Mouse (Mus musculus) CH12.LX (cell line): ENCODE data around the gene Icmt.

Experiments used
- BHLHE40 ChIP-seq: IDR thresholded peaks from 2 replicates; pipeline ENCODE4 v1.6.1; 2011; ENCODE audit warnings: mild to moderate bottlenecking, low read depth, low read length, improper control_type of control experiment
- CTCF ChIP-seq, 2 experiments: IDR thresholded peaks in 1 of 2; conservative IDR thresholded peaks in 1 of 2; 2 replicates each; pipeline ENCODE4 v1.5.1; 2011 to 2012; ENCODE audit warnings: low read depth in 2 of 2, low read length in 2 of 2, improper control_type of control experiment in 1 of 2, inconsistent platforms in 1 of 2, mild to moderate bottlenecking in 1 of 2, moderate library complexity in 1 of 2
- ELF1 ChIP-seq: IDR thresholded peaks from 2 replicates; pipeline ENCODE4 v1.6.1; 2014; ENCODE audit warnings: low read depth, mild to moderate bottlenecking, inconsistent platforms, low read length, improper control_type of control experiment
- EP300 ChIP-seq: IDR thresholded peaks from 2 replicates; pipeline ENCODE4 v1.6.1; 2011; ENCODE audit warnings: low read length, improper control_type of control experiment
- KAT2A ChIP-seq: IDR thresholded peaks from 2 replicates; pipeline ENCODE4 v1.6.1; 2012; ENCODE audit warnings: low read length, improper control_type of control experiment, inconsistent platforms; ENCODE audit not compliant: insufficient replicate concordance
- MAX ChIP-seq: IDR thresholded peaks from 2 replicates; pipeline ENCODE4 v1.6.1; 2011; ENCODE audit warnings: low read length, improper control_type of control experiment
- MXI1 ChIP-seq: IDR thresholded peaks from 2 replicates; pipeline ENCODE4 v1.6.1; 2011; ENCODE audit warnings: mild to moderate bottlenecking, low read depth, low read length, improper control_type of control experiment
- NRF1 ChIP-seq: IDR thresholded peaks from 2 replicates; pipeline ENCODE4 v1.6.1; 2014; ENCODE audit warnings: low read depth, mild to moderate bottlenecking, inconsistent platforms, low read length, improper control_type of control experiment, moderate library complexity
- POLR2A ChIP-seq: IDR thresholded peaks from 2 replicates; pipeline ENCODE4 v1.6.1; 2011; ENCODE audit warnings: low read depth, mild to moderate bottlenecking, improper control_type of control experiment, low read length
- POLR2AphosphoS2 ChIP-seq: IDR thresholded peaks from 2 replicates; pipeline ENCODE4 v1.6.1; 2011; ENCODE audit warnings: low read depth, low read length, improper control_type of control experiment
- RAD21 ChIP-seq: IDR thresholded peaks from 2 replicates; pipeline ENCODE4 v1.6.1; 2011; ENCODE audit warnings: low read depth, mild to moderate bottlenecking, low read length, improper control_type of control experiment, moderate library complexity
- UBTF ChIP-seq: IDR thresholded peaks from 2 replicates; pipeline ENCODE4 v1.6.1; 2012; ENCODE audit warnings: low read depth, mild to moderate bottlenecking, inconsistent platforms, low read length, improper control_type of control experiment, moderate library complexity
- USF1 ChIP-seq: IDR thresholded peaks from 2 replicates; pipeline ENCODE4 v1.6.1; 2014; ENCODE audit warnings: low read depth, mild to moderate bottlenecking, inconsistent platforms, low read length, improper control_type of control experiment
- ZMIZ1 ChIP-seq: IDR thresholded peaks from 2 replicates; pipeline ENCODE4 v1.6.1; 2012; ENCODE audit warnings: low read depth, mild to moderate bottlenecking, inconsistent platforms, low read length, improper control_type of control experiment

- TF ChIP-seq NRF1: no peak
- TF ChIP-seq CTCF (conservative IDR thresholded peaks at IDR 0.05 in 1 of 2, IDR thresholded peaks at IDR 0.05 in 1 of 2; ENCODE audit: low read depth in 2 of 2, low read length in 2 of 2): peak in 1 of 2 experiments; percentile 46; a peak in 2 of 4 replicates
- no peak for TF ChIP-seq POLR2A
- no peak for TF ChIP-seq ELF1
- no peak for TF ChIP-seq KAT2A
- no peak for TF ChIP-seq BHLHE40
- TF ChIP-seq MXI1: no peak
- TF ChIP-seq ZMIZ1: no peak
- TF ChIP-seq EP300: no peak
- no peak for TF ChIP-seq RAD21
- TF ChIP-seq UBTF: no peak
- TF ChIP-seq MAX: no peak
- no peak for TF ChIP-seq USF1
- no peak for TF ChIP-seq POLR2AphosphoS2
Measured at GRCm38 (mm10) chr4:152294188-152294929, 2.7 kb upstream of the Icmt start.
